Mouse (Mus musculus) kidney, postnatal 10 days (tissue): ENCODE results near the gene Mtln.
A peak's percentile ranks its signal among the peaks of the same experiment; 100 is the strongest.

Source experiments
- DNase-seq: peaks from one replicate; pipeline ENCODE4 v3.0.0; 2021; ENCODE audit warnings: mixed read lengths

Gene Mtln

GRCm38 (mm10) chr2:127791919-127792603 lies at the start of gene Mtln:
Mtln (minus strand) TSS chr2:127792488.
- peak; percentile 92 for DNase-seq

DNA sequence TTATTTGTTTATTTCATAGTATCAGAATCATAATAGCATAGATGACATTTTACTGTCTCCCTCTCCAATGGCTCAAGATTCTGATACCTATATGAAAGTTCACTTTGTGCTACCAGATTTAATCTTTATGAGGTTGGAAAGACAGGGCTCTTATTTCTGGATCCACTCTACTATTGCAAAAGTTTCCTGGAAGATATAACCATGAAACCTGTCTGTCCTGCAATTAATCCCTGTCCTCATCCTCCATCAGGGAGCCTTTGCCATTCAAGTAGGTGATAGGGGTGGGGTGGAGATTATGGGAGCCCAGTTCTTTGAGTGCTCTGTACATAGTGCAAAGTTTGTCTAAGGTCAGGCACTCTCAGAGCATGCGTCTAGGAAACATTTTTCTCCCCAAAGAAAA lies 49.1 kb upstream of the Mtln start:
- DNase-seq, result no peak

- DNase-seq, result no peak
These were observed 47.1 kb upstream of the Mtln start for GRCm38 (mm10) chr2:127839425-127839824.

- no peak for DNase-seq
These were observed 46.3 kb upstream of the Mtln start, which contains the start of gene Acoxl for GRCm38 (mm10) chr2:127838576-127838975. Acoxl (plus strand) TSS chr2:127838876.

DNA sequence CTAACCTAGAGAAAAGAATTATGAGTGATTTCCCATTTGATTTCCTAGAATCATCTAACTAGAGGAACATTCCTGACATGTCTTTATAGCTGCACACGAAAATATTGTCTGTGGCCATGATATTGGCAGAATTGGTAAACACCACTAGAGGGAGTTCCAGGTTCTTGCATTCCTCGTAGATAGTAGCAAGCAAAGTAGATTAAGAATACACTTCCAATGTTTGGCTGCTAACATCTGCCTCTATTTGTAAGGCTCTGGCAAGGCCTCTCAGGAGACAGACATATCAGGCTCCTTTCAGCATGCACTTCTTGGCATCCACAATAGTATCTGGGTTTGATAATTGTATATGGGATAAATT lies 40.5 kb upstream of the Mtln start:
- no peak for DNase-seq

GRCm38 (mm10) chr2:127832103-127832832 lies 40.0 kb upstream of the Mtln start:
- DNase-seq, result no peak

DNA sequence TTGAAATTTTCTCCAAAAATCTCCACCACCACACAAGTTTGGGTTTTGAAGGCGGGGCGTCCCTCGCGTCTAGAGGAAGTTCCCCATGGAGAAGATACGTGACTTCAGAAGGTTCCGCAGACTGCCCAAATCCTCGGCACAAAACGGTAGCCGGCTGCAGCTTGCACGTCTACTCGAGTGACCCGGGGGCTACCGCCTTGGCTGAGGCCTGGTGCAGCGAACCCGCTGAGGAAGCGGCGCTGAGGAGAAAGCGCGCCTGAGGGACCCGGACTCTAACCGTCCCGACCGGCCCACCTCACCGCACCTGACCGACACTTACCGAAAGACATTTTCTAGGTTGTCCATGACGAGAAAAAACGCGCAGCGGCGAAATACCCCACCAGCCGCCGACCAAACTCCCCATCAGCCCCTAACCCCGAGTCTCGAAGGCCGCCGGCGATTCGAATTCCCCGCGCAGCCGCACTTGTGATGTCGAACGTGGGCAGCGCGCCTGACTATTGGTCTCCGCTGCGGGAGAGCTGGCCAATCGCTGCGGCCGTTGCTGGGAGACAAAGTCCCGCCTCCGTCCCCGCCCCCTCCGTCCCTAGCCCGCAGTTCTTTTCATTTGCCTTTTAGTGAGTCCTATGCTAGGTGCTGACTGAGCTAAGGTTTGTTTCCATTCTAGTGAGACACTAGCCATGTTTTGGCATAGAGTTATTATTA lies 39.3 kb upstream of the Mtln start, which contains the start of gene Bub1:
TSS of gene Bub1 (minus strand) at position 465 of the 702 bp plus-strand sequence.
- DNase-seq, result peak; percentile 98

DNA sequence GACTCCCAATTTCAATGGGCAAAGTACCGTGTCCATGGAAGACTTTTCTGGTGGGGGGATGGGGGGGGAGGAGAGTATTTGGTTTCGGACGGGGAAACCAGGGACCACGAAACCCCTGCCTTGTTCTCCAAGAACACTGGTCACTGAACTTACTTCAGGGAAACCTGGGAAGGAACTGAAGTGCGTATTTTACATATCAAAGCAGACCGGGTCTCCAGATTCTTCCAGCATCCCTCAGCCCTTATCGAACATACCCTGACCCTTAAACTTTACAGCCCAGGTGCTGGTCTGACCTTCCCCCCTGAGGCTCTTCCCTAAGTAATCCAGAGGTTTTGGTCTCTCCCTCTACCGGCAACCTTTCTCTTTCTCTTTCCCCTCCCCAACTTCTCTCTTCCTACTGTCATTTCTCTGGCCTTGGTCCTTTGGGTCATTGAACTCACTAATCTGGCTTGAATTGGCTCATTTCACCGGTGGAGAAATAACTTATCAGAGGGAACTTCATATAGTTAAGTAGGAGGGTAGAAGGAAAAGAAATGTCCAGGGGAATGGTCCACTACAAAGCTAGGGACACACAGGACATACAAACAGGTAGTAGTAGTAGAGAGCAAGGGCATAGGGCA lies 2.5 kb downstream of the Mtln start:
- DNase-seq, result no peak

- peak; percentile 18 for DNase-seq
These were observed 3.1 kb downstream of the Mtln start for GRCm38 (mm10) chr2:127789138-127789537.

DNA sequence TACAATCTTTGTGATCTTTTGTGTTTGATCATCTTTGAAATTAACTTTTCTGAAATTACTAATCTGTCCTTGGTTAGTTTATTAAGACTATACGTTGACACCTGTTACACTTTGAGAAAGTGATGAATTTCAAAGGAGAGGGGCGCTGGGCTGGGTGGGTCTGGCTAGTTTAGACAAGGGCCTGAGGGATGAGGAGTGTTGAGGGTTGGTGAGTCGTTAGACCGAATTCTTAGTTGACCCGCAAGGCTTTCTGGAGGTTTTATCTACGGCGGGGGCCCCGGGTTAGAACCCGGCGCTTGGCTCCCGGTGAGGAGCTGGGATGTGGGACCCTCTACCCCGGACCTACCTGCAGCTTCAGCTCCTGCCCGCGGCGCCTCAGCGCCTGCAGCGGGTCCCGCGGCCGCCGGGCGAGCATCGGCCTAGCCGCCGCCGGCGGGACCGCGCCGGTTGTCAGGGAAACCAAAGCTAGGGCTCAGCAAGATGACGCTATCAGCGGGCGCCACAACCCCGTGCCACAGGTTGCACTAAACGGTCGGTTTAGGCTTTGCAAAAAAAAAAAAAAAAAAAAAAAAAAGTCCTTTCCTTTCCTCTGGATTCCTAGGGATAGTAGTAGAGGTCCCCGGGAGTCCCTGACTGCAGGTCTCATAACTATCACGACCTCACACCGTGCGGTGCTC lies 3.7 kb downstream of the Mtln start, which contains the start of gene Nphp1:
TSS of gene Nphp1 (minus strand) at position 458 of the 677 bp plus-strand sequence.
- peak; percentile 95 for DNase-seq

- DNase-seq, result no peak
These were observed 5.1 kb downstream of the Mtln start for GRCm38 (mm10) chr2:127787226-127787625.

DNA sequence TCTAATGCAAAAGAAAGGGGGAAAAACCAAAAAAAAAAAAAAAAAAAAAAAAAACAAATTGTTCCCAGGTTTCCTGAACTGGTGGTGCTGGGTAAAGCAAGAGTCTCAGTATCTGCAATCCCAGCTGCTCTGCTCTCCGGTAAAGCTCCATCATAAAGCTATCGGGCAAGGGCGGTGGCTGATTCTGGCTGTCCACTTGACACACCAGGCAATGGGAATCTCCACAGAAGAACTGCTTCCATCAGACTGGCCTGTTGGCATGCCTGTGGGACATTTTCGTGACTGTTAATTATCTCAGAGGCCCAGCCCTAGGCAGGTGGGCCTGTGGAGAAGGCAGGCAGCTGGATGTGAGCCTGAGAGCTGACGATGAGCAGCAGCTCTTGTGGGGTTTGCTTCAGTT lies 13.8 kb downstream of the Mtln start:
- no peak for DNase-seq

GRCm38 (mm10) chr2:127775013-127775412 lies 17.3 kb downstream of the Mtln start:
- DNase-seq, result no peak

GRCm38 (mm10) chr2:127774578-127774941 lies 17.7 kb downstream of the Mtln start:
- no peak for DNase-seq

GRCm38 (mm10) chr2:127773938-127774577 lies 18.2 kb downstream of the Mtln start:
- no peak for DNase-seq

DNA sequence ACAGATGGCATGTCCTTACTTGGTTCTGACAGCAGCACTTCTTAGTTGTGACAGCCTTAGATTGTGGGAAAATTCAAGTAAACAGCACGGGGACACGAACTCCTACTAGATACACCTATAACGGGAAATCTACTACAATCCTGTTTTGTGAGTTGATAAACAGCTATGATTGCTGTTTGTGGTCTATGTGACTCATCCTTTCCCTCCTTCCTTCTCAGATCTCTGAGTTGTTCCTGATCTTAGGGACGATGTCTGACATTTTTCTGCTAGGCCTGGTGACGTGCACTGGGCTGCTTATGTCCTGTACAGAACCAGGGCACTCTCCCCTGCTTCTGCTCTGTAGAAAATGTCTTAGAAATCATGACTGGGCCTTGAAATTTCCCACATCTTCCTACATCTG lies 30.7 kb downstream of the Mtln start:
- DNase-seq, result no peak

DNA sequence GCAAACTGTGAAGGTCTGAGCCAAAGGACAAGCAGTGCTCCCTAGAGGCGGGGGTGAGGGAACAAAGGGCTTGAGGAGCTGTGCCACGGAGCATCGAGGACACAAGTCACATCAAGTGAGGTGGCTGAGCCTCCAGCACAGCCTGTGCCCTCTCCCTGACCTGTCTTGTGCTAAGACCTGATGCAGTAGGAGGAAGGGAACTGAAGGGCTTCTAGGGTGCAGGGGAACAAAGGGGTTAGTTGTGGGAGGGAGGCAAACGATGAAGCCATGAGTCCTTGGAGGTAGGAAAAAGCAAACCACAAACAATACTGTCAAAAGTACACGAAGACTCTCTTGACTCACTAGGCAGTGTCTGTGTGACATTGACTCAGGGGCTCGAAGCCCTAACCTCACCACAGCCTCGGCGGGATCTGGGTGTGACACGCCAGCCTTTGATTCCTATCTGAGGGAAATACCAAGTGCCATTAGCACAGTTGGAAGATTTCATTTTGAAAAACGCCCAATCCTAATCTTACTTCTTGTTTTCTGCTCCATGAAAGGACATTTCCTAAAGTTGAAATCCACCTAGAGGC lies 31.8 kb downstream of the Mtln start:
- no peak for DNase-seq

GRCm38 (mm10) chr2:127760014-127760413 lies 32.3 kb downstream of the Mtln start:
- no peak for DNase-seq

DNA sequence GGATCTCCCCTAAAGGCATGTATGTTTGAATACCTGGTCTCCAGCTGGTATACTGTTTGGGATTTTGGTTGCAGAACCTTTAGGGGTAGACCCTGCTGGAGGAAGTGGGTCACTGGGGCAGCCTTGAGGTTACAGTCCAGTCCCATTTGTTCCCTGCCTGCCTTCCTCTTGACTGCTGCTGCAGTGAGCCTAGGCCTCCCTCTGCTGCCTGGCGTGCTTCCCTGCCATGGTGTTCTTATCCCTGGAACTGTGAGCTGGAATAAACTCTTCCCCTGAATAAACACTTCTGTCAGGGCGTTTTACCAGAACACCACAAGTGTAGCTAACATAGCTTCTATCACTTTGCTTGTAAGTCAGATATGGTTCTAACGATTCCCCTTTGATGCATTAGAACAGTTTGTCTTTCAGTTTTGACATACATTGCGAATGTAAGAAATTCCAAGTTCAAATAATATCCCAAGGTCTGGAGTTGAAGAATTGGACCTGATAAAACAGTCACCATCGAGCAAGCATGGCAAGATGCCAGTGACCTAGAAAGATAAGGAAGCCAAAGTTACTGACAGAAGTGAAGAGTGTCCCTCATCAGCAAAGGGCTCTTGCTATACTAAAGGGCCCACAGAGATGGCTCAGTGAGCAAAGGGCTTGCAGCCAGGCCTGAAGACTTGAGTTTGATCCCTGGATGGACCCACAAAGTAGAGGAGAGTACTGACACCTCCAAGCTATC lies 33.0 kb downstream of the Mtln start:
- DNase-seq, result no peak

DNA sequence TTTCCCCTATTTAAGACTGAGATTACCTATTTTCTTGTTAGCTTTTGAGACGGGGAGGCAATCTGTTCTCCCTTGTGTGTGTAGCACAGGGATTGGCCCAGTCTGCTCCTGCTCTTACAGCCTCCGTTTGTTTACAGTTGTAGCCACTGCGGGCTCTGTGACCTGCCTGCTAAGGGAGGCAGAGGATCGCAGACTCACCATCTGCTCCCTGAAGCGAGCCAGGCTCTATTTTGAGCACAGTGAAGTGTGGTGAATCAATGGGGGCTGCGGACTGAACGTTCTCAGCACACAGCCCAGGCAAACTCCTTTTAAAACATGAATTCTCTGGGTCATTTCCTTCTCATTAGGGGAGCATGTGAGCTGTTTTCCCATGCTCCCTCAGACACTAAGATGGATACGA lies 35.1 kb downstream of the Mtln start:
- no peak for DNase-seq

GRCm38 (mm10) chr2:127754113-127754512 lies 38.2 kb downstream of the Mtln start:
- DNase-seq, result no peak
